22 mouse cellular contexts compared by ENCODE assay signal in genomic region chr5:29699520-29700202, GRCm38 (mm10). TPM values are rescaled to one million over a fixed set of nuclear protein-coding genes. Genes with fewer than 3 reads are reported as not detected.
"Had no signal": no experiment of that assay in that cellular context is flagged by ENCODE, and none has a peak within 500 bp of the region (broad histone marks: within the 10 kb centered on the region; RNA-seq: fewer than 3 reads in every experiment).

No protein-coding gene starts in this region.

- ATAC-seq: inflammation-experienced regulatory T-cells, adult 6 months; intestine, postnatal 0 days; liver, postnatal 0 days; midbrain, embryonic 13.5 days had no signal

- H3K36me3 ChIP-seq: limb, embryonic 12.5 days; liver, embryonic 13.5 days; lung, embryonic 15.5 days; midbrain, embryonic 13.5 days had no signal

- H3K9me3 ChIP-seq: limb, embryonic 12.5 days; liver, embryonic 13.5 days; lung, embryonic 15.5 days; midbrain, embryonic 13.5 days had no signal

- H3K9ac ChIP-seq: limb, embryonic 12.5 days; liver, embryonic 13.5 days; liver, postnatal 0 days; lung, embryonic 15.5 days; midbrain, embryonic 13.5 days had no signal

- H3K27ac ChIP-seq: kidney, postnatal 0 days; limb, embryonic 12.5 days; liver, embryonic 13.5 days; lung, embryonic 15.5 days; midbrain, embryonic 13.5 days had no signal

- H3K4me2 ChIP-seq: limb, embryonic 12.5 days; liver, embryonic 13.5 days; lung, embryonic 15.5 days; midbrain, embryonic 13.5 days had no signal

- H3K4me1 ChIP-seq: limb, embryonic 12.5 days; liver, embryonic 13.5 days; lung, embryonic 15.5 days; midbrain, embryonic 13.5 days had no signal

- H3K27me3 ChIP-seq: limb, embryonic 12.5 days; liver, embryonic 13.5 days; lung, embryonic 15.5 days; midbrain, embryonic 13.5 days had no signal

- H3K4me3 ChIP-seq: limb, embryonic 12.5 days; liver, embryonic 13.5 days; lung, embryonic 15.5 days; midbrain, embryonic 13.5 days had no signal

- DNase-seq: kidney, adult 9 months; kidney, postnatal 36 days; layer of hippocampus, adult 9-11 months; liver; liver, embryonic 13.5 days; liver, postnatal 0 days; lung, postnatal 36 days; right cerebral cortex, adult 18-20 months; right cerebral cortex, postnatal 4 days; thymus, adult 18-20 months; thymus, postnatal 14 days had no signal

RNA-seq across cellular contexts. Expression of gene Gm5129, which starts 36.1 kb away (rescaled TPM):
- total RNA-seq: layer of hippocampus, adult 18-20 months; left cerebral cortex, postnatal 36 days; midbrain, postnatal 0 days had no signal
- polyA plus RNA-seq: inflammation-experienced regulatory T-cells, adult 6 months; intestine, postnatal 0 days; kidney, postnatal 0 days; limb, embryonic 12.5 days; liver, embryonic 13.5 days; liver, postnatal 0 days; lung, embryonic 15.5 days; midbrain, embryonic 13.5 days; midbrain, postnatal 0 days; neural tube, embryonic 14.5 days; spleen, adult 2 months had no signal
